Mouse (Mus musculus) liver, embryonic 13.5 days (tissue): Measurements from ENCODE around the gene Erf. TPM values are rescaled to one million over a fixed set of nuclear protein-coding genes. Genes with fewer than 3 reads are reported as not detected.

Experiments used
- ATAC-seq: fragments of 200-750 bp; cut with Nextera tagmentation; 2 replicates; pipeline ENCODE4 v1.8.0; 2017; ENCODE audit warnings: low read depth, mild to moderate bottlenecking, moderate number of reproducible peaks, moderate library complexity
- DNase-seq: peaks from one replicate; pipeline ENCODE4 v3.0.0; 2022
- H3K27ac ChIP-seq: fragments of 300-500 bp; sonication (generic); 2 replicates; pipeline ENCODE4 v1.5.1; 2015; ENCODE audit warnings: moderate library complexity, mild to moderate bottlenecking, inconsistent platforms
- H3K27me3 ChIP-seq: fragments of 300-500 bp; sonication (generic); 2 replicates; pipeline ENCODE4 v1.6.1; 2015; ENCODE audit warnings: mild to moderate bottlenecking, inconsistent platforms
- H3K36me3 ChIP-seq: fragments of 300-500 bp; sonication (generic); 2 replicates; pipeline ENCODE4 v1.6.1; 2015; ENCODE audit warnings: mild to moderate bottlenecking, inconsistent platforms
- H3K4me1 ChIP-seq: fragments of 300-500 bp; sonication (generic); replicated peaks from 2 replicates; pipeline ENCODE4 v1.6.1; 2015; ENCODE audit warnings: inconsistent platforms
- H3K4me2 ChIP-seq: fragments of 300-500 bp; sonication (generic); 2 replicates; pipeline ENCODE4 v1.6.1; 2015; ENCODE audit warnings: inconsistent platforms, mild to moderate bottlenecking, moderate library complexity
- H3K4me3 ChIP-seq: fragments of 300-500 bp; sonication (generic); replicated peaks from 2 replicates; pipeline ENCODE4 v1.5.1; 2015; ENCODE audit warnings: mild to moderate bottlenecking, inconsistent platforms
- H3K9ac ChIP-seq: fragments of 300-500 bp; sonication (generic); 2 replicates; pipeline ENCODE4 v1.6.1; 2015; ENCODE audit warnings: mild to moderate bottlenecking, inconsistent platforms
- H3K9me3 ChIP-seq: fragments of 300-500 bp; sonication (generic); replicated peaks from 2 replicates; pipeline ENCODE4 v1.6.1; 2016; ENCODE audit warnings: inconsistent platforms
- WGBS: fragments of 180-500 bp; shearing (Covaris S2); methylation state at CpG from one replicate; pipeline ENCODE4 v1.1.7; 2015; ENCODE audit not compliant: insufficient replicate concordance; 5-methylcytosine and 5-hydroxymethylcytosine counted together
- microRNA-seq: library from miRNA; unstranded; fragments of <30 nt; microRNA quantifications from one replicate; pipeline ENCODE4, GENCODE M21; 2016
- polyA plus RNA-seq: library from polyadenylated mRNA; unstranded; fragments of >200 nt; fragmentation: Nextera tagmentation; extraction: Ambion mirVana; gene quantifications from 2 replicates; pipeline ENCODE4 v1.2.1, GENCODE M21; 2015

Gene Erf
- polyA plus RNA-seq, 1 experiment from 2014 or later, result 4.3 TPM

GRCm38 (mm10) chr7:25195148-25195547 lies 55.4 kb downstream of the Erf start:
- DNase-seq, result peak; percentile 64
- ATAC-seq, result peak; percentile 99
- no peaks in the 10 kb centered on the region for H3K9me3 ChIP-seq
- H3K9ac ChIP-seq, result peak overlapping the region; percentile 52
- WGBS, result 68% methylated on average over 3 of the region's 3 CpGs
- H3K4me1 ChIP-seq, result peaks cover 51% of the 10 kb centered on the region
- H3K27ac ChIP-seq, result peak overlapping the region; percentile 78
- no peak overlapping the region for H3K4me3 ChIP-seq
- H3K4me2 ChIP-seq, result peak overlapping the region; percentile 43
- H3K27me3 ChIP-seq, result no peaks in the 10 kb centered on the region
- H3K36me3 ChIP-seq, result no peaks in the 10 kb centered on the region

Small RNA genes within 50 kb of the gene (microRNA-seq; reads per million reads assigned to microRNA genes)
- gene Mir7048, result 1.2 reads per million

Other genes starting within 250 kb of the Erf start
- gene Atp1a3, start 244.8 kb downstream of the Erf start, polyA plus RNA-seq, result 0.82 and 0.87 TPM in 2 replicates
- gene Grik5, start 178.4 kb downstream of the Erf start, polyA plus RNA-seq, result 0.86 and 1.0 TPM in 2 replicates
- gene Zfp574, start 178.2 kb downstream of the Erf start, polyA plus RNA-seq, result 9.7 and 11.1 TPM in 2 replicates
- 1.5 and 1.6 TPM in 2 replicates for gene Pou2f2, start 71.0 kb downstream of the Erf start, polyA plus RNA-seq
- 27.0 and 27.6 TPM in 2 replicates for gene Dedd2, start 30.1 kb downstream of the Erf start, polyA plus RNA-seq
- 2.0 and 2.1 TPM in 2 replicates for gene Zfp526, start 29.3 kb downstream of the Erf start, polyA plus RNA-seq
- 6.2 and 6.3 TPM in 2 replicates for gene Gsk3a, start 12.9 kb downstream of the Erf start, polyA plus RNA-seq
- gene Cic, start 16.9 kb upstream of the Erf start, polyA plus RNA-seq, result 9.7 and 10.4 TPM in 2 replicates
- 29.3 and 31.6 TPM in 2 replicates for gene Pafah1b3, start 47.2 kb upstream of the Erf start, polyA plus RNA-seq
- not detected in 2 replicates for gene Prr19, start 50.6 kb upstream of the Erf start, polyA plus RNA-seq
- gene Tmem145, start 55.3 kb upstream of the Erf start, polyA plus RNA-seq, result 0.10 TPM in 1 of 2 replicates, not detected in the other
- gene Megf8, start 66.4 kb upstream of the Erf start, polyA plus RNA-seq, result 1.0 and 1.2 TPM in 2 replicates
- 0.15 TPM in 1 of 2 replicates, not detected in the other for gene Cnfn, start 119.0 kb upstream of the Erf start, polyA plus RNA-seq
- gene Lipe, start 147.9 kb upstream of the Erf start, polyA plus RNA-seq, result 2.4 and 2.7 TPM in 2 replicates
- gene Cxcl17, start 162.1 kb upstream of the Erf start, polyA plus RNA-seq, result not detected in 2 replicates
- gene Ceacam1, start 226.8 kb upstream of the Erf start, polyA plus RNA-seq, result 1.7 and 2.5 TPM in 2 replicates